Mouse (Mus musculus): ENCODE data around the gene Bclaf1.

Gene Bclaf1

GRCm38 (mm10) chr10:20311918-20312735 lies at the start of gene Bclaf1:
Gene Bclaf1, plus strand, starts transcription at chr10:20312469.
- DNase-seq (ENCODE audit: low read depth in 1 of 2, low spot score in 2 of 2) = peak; percentile 99

- DNase-seq (ENCODE audit: low read depth in 1 of 2, low spot score in 2 of 2) = no peak
Measured at GRCm38 (mm10) chr10:20262896-20263295, 49.4 kb upstream of the Bclaf1 start.

GRCm38 (mm10) chr10:20264479-20264878 lies 47.8 kb upstream of the Bclaf1 start:
- no peak for DNase-seq (ENCODE audit: low read depth in 1 of 2, low spot score in 2 of 2)

- no peak for DNase-seq (ENCODE audit: low read depth in 1 of 2, low spot score in 2 of 2)
Measured at GRCm38 (mm10) chr10:20267032-20267431, 45.2 kb upstream of the Bclaf1 start.

GRCm38 (mm10) chr10:20268945-20269344 lies 43.3 kb upstream of the Bclaf1 start:
- DNase-seq (ENCODE audit: low read depth in 1 of 2, low spot score in 2 of 2) = no peak

- no peak for DNase-seq (ENCODE audit: low read depth in 1 of 2, low spot score in 2 of 2)
Measured at GRCm38 (mm10) chr10:20272380-20272779, 39.9 kb upstream of the Bclaf1 start.

- no peak for DNase-seq (ENCODE audit: low read depth in 1 of 2, low spot score in 2 of 2)
Measured at GRCm38 (mm10) chr10:20273278-20273677, 39.0 kb upstream of the Bclaf1 start.

- DNase-seq (ENCODE audit: low read depth in 1 of 2, low spot score in 2 of 2) = no peak
Measured at GRCm38 (mm10) chr10:20274022-20274421, 38.2 kb upstream of the Bclaf1 start.

GRCm38 (mm10) chr10:20281456-20281855 lies 30.8 kb upstream of the Bclaf1 start:
- no peak for DNase-seq (ENCODE audit: low read depth in 1 of 2, low spot score in 2 of 2)

GRCm38 (mm10) chr10:20285289-20285975 lies 26.8 kb upstream of the Bclaf1 start:
- no peak for DNase-seq (ENCODE audit: low read depth in 1 of 2, low spot score in 2 of 2)

- DNase-seq (ENCODE audit: low read depth in 1 of 2, low spot score in 2 of 2) = no peak
Measured at GRCm38 (mm10) chr10:20285994-20286836, 26.1 kb upstream of the Bclaf1 start.

GRCm38 (mm10) chr10:20287369-20287768 lies 24.9 kb upstream of the Bclaf1 start:
- no peak for DNase-seq (ENCODE audit: low read depth in 1 of 2, low spot score in 2 of 2)

GRCm38 (mm10) chr10:20290467-20290883 lies 21.8 kb upstream of the Bclaf1 start:
- peak in 1 of 2 experiments; percentile 55 for DNase-seq (ENCODE audit: low read depth in 1 of 2, low spot score in 2 of 2)

- no peak for DNase-seq (ENCODE audit: low read depth in 1 of 2, low spot score in 2 of 2)
Measured at GRCm38 (mm10) chr10:20295961-20296360, 16.3 kb upstream of the Bclaf1 start.

GRCm38 (mm10) chr10:20298152-20298920 lies 13.9 kb upstream of the Bclaf1 start:
- DNase-seq (ENCODE audit: low read depth in 1 of 2, low spot score in 2 of 2) = no peak

GRCm38 (mm10) chr10:20299114-20299513 lies 13.2 kb upstream of the Bclaf1 start:
- DNase-seq (ENCODE audit: low read depth in 1 of 2, low spot score in 2 of 2) = no peak

GRCm38 (mm10) chr10:20310969-20311769 lies 1.1 kb upstream of the Bclaf1 start:
- no peak for DNase-seq (ENCODE audit: low read depth in 1 of 2, low spot score in 2 of 2)

GRCm38 (mm10) chr10:20312736-20313301 lies 550 bp downstream of the Bclaf1 start:
- peak; percentile 62 to 83 for DNase-seq (ENCODE audit: low read depth in 1 of 2, low spot score in 2 of 2)

- DNase-seq (ENCODE audit: low read depth in 1 of 2, low spot score in 2 of 2) = no peak
Measured at GRCm38 (mm10) chr10:20313447-20313846, 1.2 kb downstream of the Bclaf1 start.

GRCm38 (mm10) chr10:20313941-20314340 lies 1.7 kb downstream of the Bclaf1 start:
- DNase-seq (ENCODE audit: low read depth in 1 of 2, low spot score in 2 of 2) = no peak
